Mouse (Mus musculus) liver, embryonic 13.5 days (tissue): ENCODE results near the gene Igfbp5. TPM values are rescaled to one million over a fixed set of nuclear protein-coding genes. Genes with fewer than 3 reads are reported as not detected.
A peak's percentile ranks its signal among the peaks of the same experiment; 100 is the strongest.

Experiments
- ATAC-seq: fragments of 200-750 bp; cut with Nextera tagmentation; 2 replicates; pipeline ENCODE4 v1.8.0; 2017; ENCODE audit warnings: low read depth, mild to moderate bottlenecking, moderate number of reproducible peaks, moderate library complexity
- DNase-seq: peaks from one replicate; pipeline ENCODE4 v3.0.0; 2022
- H3K27ac ChIP-seq: fragments of 300-500 bp; sonication (generic); 2 replicates; pipeline ENCODE4 v1.5.1; 2015; ENCODE audit warnings: moderate library complexity, mild to moderate bottlenecking, inconsistent platforms
- H3K27me3 ChIP-seq: fragments of 300-500 bp; sonication (generic); 2 replicates; pipeline ENCODE4 v1.6.1; 2015; ENCODE audit warnings: mild to moderate bottlenecking, inconsistent platforms
- H3K36me3 ChIP-seq: fragments of 300-500 bp; sonication (generic); 2 replicates; pipeline ENCODE4 v1.6.1; 2015; ENCODE audit warnings: mild to moderate bottlenecking, inconsistent platforms
- H3K4me1 ChIP-seq: fragments of 300-500 bp; sonication (generic); replicated peaks from 2 replicates; pipeline ENCODE4 v1.6.1; 2015; ENCODE audit warnings: inconsistent platforms
- H3K4me2 ChIP-seq: fragments of 300-500 bp; sonication (generic); 2 replicates; pipeline ENCODE4 v1.6.1; 2015; ENCODE audit warnings: inconsistent platforms, mild to moderate bottlenecking, moderate library complexity
- H3K4me3 ChIP-seq: fragments of 300-500 bp; sonication (generic); replicated peaks from 2 replicates; pipeline ENCODE4 v1.5.1; 2015; ENCODE audit warnings: mild to moderate bottlenecking, inconsistent platforms
- H3K9ac ChIP-seq: fragments of 300-500 bp; sonication (generic); 2 replicates; pipeline ENCODE4 v1.6.1; 2015; ENCODE audit warnings: mild to moderate bottlenecking, inconsistent platforms
- H3K9me3 ChIP-seq: fragments of 300-500 bp; sonication (generic); replicated peaks from 2 replicates; pipeline ENCODE4 v1.6.1; 2016; ENCODE audit warnings: inconsistent platforms
- WGBS: fragments of 180-500 bp; shearing (Covaris S2); methylation state at CpG from one replicate; pipeline ENCODE4 v1.1.7; 2015; ENCODE audit not compliant: insufficient replicate concordance; 5-methylcytosine and 5-hydroxymethylcytosine counted together
- polyA plus RNA-seq: library from polyadenylated mRNA; unstranded; fragments of >200 nt; fragmentation: Nextera tagmentation; extraction: Ambion mirVana; gene quantifications from 2 replicates; pipeline ENCODE4 v1.2.1, GENCODE M21; 2015

Igfbp5 gene
- polyA plus RNA-seq, 1 experiment from 2014 or later: 3.7 TPM

- DNase-seq: no peak
- no peak overlapping the region for H3K9ac ChIP-seq
- H3K27ac ChIP-seq: no peak overlapping the region
- H3K4me1 ChIP-seq: peaks cover 34% of the 10 kb centered on the region
- no peak overlapping the region for H3K4me3 ChIP-seq
- 4% methylated on average over 3 of the region's 3 CpGs for WGBS
- peaks cover 75% of the 10 kb centered on the region for H3K27me3 ChIP-seq
- no peaks in the 10 kb centered on the region for H3K9me3 ChIP-seq
- H3K4me2 ChIP-seq: no peak overlapping the region
- H3K36me3 ChIP-seq: no peaks in the 10 kb centered on the region
- no peak for ATAC-seq
These were observed 1.0 kb upstream of the Igfbp5 start for GRCm38 (mm10) chr1:72875708-72876107.

DNA sequence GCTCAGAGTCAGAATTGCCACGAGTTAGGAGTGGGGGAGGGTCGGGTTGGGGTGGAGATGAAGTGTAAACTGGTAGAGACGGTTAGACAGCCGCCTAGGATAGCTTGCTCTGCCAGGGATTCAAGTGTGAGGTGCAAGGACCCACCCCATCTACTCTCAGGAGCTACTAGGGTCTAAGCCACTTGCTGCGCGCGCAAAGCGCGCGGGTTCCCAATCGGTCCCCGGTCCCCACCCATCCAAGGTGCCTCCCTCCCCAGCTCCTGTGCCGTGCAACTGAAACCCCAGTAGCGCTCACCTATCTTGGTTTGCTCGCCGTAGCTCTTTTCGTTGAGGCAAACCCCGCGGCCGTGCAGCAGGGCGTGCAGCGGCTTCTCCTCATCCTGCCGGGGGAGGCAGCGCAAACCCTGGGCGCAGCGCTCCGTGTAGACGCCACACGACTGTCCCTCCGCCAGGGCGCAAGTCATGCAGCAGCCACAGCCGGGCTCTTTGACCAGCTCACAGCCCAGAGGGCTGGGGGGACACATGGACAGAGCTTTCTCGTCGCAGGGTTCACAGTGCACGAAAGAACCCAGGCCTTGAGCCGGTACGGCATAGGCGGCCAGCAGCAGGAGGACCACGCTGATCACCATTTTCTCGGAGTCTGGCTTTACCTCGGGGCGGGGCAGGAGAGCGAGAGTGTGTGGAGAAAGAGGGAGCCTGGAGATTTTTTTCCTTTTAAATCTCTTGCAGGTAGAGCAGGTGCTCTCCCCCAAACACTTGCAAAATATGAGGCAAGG, 985 bp downstream of the Igfbp5 start:
- DNase-seq (no peak), ATAC-seq (no peak)
- H3K27ac ChIP-seq: no peak overlapping the region
- WGBS: under 1% methylated on average over 43 of the region's 43 CpGs
- peaks cover 88% of the 10 kb centered on the region for H3K27me3 ChIP-seq
- peak overlapping the region; percentile 39 for H3K4me3 ChIP-seq
- H3K36me3 ChIP-seq: no peaks in the 10 kb centered on the region
- H3K9me3 ChIP-seq: no peaks in the 10 kb centered on the region
- H3K9ac ChIP-seq: peak overlapping the region; percentile 37; the same call in 1 of the 2 replicates
- H3K4me2 ChIP-seq: peak overlapping the region; percentile 41
- peaks cover 45% of the 10 kb centered on the region for H3K4me1 ChIP-seq

GRCm38 (mm10) chr1:72873078-72873477, 1.6 kb downstream of the Igfbp5 start:
- WGBS: under 1% methylated on average over 16 of the region's 16 CpGs
- ATAC-seq (no peak), DNase-seq (no peak)
- H3K4me3 ChIP-seq: 0 out of 2 replicates have a peak overlapping the region, but pooled peaks have one; percentile 39
- peak overlapping the region; percentile 41 for H3K4me2 ChIP-seq
- no peak overlapping the region for H3K9ac ChIP-seq
- peaks cover 45% of the 10 kb centered on the region for H3K4me1 ChIP-seq
- no peak overlapping the region for H3K27ac ChIP-seq
- no peaks in the 10 kb centered on the region for H3K9me3 ChIP-seq
- H3K27me3 ChIP-seq: peaks cover 90% of the 10 kb centered on the region
- no peaks in the 10 kb centered on the region for H3K36me3 ChIP-seq

GRCm38 (mm10) chr1:72872521-72872920, 2.2 kb downstream of the Igfbp5 start:
- DNase-seq (no peak), ATAC-seq (no peak)
- Histone ChIP-seq H3K9ac (no peak overlapping the region), H3K27ac (no peak overlapping the region), H3K4me3 (no peak overlapping the region), H3K4me2 (peak overlapping the region; percentile 41; the same call in 1 of the 2 replicates), H3K4me1 (peaks cover 45% of the 10 kb centered on the region), H3K27me3 (peaks cover 87% of the 10 kb centered on the region), H3K36me3 (no peaks in the 10 kb centered on the region), H3K9me3 (no peaks in the 10 kb centered on the region)
- WGBS: 2% methylated on average over 8 of the region's 8 CpGs

- DNase-seq (no peak), ATAC-seq (no peak)
- H3K27me3 ChIP-seq: peaks cover 81% of the 10 kb centered on the region
- no peaks in the 10 kb centered on the region for H3K36me3 ChIP-seq
- H3K9ac ChIP-seq: no peak overlapping the region
- no peaks in the 10 kb centered on the region for H3K9me3 ChIP-seq
- peak overlapping the region; percentile 36 for H3K4me3 ChIP-seq
- H3K27ac ChIP-seq: no peak overlapping the region
- peaks cover 45% of the 10 kb centered on the region for H3K4me1 ChIP-seq
- peak overlapping the region; percentile 65 for H3K4me2 ChIP-seq
- under 1% methylated on average over 34 of the region's 34 CpGs for WGBS
These were observed 2.8 kb downstream of the Igfbp5 start for GRCm38 (mm10) chr1:72871697-72872411.

DNA sequence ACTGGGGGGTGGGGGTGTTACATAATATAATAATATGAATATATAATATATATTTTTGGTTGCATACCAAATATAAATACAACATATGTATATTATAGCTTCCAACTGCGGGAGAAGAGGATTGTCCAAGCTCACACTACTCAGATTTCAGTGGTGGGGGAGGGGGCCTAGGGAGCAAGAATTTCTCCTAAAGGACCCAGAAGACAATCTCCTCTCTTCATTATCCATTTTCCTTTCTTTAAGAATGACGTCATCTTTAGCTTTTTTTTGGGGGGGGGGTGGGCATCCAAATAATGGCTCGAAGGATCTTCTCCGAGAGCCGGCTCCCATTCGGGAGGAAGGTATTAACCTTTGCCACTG, 3.4 kb downstream of the Igfbp5 start:
- H3K4me1 ChIP-seq: peaks cover 45% of the 10 kb centered on the region
- 2% methylated on average over 6 of the region's 6 CpGs for WGBS
- no peak overlapping the region for H3K9ac ChIP-seq
- H3K27ac ChIP-seq: no peak overlapping the region
- H3K4me2 ChIP-seq: peak overlapping the region; percentile 65
- H3K27me3 ChIP-seq: peaks cover 75% of the 10 kb centered on the region
- ATAC-seq (no peak), DNase-seq (no peak)
- H3K9me3 ChIP-seq: no peaks in the 10 kb centered on the region
- H3K4me3 ChIP-seq: peak overlapping the region; percentile 46
- H3K36me3 ChIP-seq: no peaks in the 10 kb centered on the region

DNA sequence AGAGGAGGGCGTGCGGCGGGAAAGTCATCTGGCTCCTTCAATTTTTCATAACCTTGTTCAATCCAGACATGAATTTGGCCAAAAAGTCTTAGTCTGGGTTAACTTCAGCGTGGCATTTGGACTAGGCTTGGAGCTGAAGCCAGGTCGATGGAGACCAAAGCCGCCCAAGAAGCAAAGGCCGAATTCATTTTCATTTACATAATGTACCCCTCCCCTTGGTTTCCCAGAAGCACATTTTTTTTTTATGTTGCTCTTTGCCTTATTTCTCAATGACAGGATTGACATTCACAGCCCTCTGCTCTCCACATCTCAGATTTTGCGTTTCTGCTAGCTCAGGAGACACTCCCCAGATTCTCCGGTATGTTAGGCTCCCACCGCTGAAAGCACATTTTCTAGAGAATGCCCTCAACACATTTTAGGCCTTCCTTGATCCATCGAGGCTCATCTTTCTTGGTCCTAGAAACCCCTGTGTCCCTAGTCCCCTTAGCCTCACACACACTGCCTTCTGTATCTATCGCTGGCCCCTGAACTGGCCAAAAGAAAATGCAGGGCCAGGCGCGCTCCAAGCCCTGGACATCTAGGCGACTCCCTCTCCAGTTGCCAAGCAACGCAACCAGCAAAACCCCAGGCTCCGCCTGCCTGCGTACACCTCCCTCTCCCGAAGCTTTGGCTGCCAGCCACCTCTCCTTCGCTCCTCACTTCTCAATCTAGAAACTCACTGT, 3.9 kb downstream of the Igfbp5 start:
- Histone ChIP-seq H3K27me3 (peaks cover 70% of the 10 kb centered on the region), H3K4me2 (peak overlapping the region; percentile 65), H3K4me3 (peak overlapping the region; percentile 46), H3K36me3 (no peaks in the 10 kb centered on the region), H3K27ac (no peak overlapping the region), H3K4me1 (peaks cover 45% of the 10 kb centered on the region), H3K9me3 (no peaks in the 10 kb centered on the region), H3K9ac (no peak overlapping the region)
- WGBS: 2% methylated on average over 20 of the region's 20 CpGs
- ATAC-seq (peak; percentile 49), DNase-seq (peak; percentile 15)

- Histone ChIP-seq H3K36me3 (no peaks in the 10 kb centered on the region), H3K27ac (no peak overlapping the region), H3K4me1 (peaks cover 45% of the 10 kb centered on the region), H3K4me2 (peak overlapping the region; percentile 65), H3K27me3 (peaks cover 62% of the 10 kb centered on the region), H3K9ac (no peak overlapping the region), H3K9me3 (no peaks in the 10 kb centered on the region), H3K4me3 (peak overlapping the region; percentile 46)
- WGBS: 7% methylated on average over 22 of the region's 22 CpGs
- DNase-seq: peak; percentile 27
- peak; percentile 32; the same call in 1 of the 2 replicates for ATAC-seq
These were observed 4.7 kb downstream of the Igfbp5 start for GRCm38 (mm10) chr1:72869681-72870614.

- H3K4me1 ChIP-seq: peaks cover 41% of the 10 kb centered on the region
- H3K36me3 ChIP-seq: no peaks in the 10 kb centered on the region
- no peak for ATAC-seq
- no peak for DNase-seq
- H3K27ac ChIP-seq: no peak overlapping the region
- H3K9ac ChIP-seq: no peak overlapping the region
- H3K9me3 ChIP-seq: no peaks in the 10 kb centered on the region
- peaks cover 55% of the 10 kb centered on the region for H3K27me3 ChIP-seq
- H3K4me2 ChIP-seq: no peak overlapping the region
- H3K4me3 ChIP-seq: no peak overlapping the region
These were observed 5.4 kb downstream of the Igfbp5 start for GRCm38 (mm10) chr1:72869275-72869674.

DNA sequence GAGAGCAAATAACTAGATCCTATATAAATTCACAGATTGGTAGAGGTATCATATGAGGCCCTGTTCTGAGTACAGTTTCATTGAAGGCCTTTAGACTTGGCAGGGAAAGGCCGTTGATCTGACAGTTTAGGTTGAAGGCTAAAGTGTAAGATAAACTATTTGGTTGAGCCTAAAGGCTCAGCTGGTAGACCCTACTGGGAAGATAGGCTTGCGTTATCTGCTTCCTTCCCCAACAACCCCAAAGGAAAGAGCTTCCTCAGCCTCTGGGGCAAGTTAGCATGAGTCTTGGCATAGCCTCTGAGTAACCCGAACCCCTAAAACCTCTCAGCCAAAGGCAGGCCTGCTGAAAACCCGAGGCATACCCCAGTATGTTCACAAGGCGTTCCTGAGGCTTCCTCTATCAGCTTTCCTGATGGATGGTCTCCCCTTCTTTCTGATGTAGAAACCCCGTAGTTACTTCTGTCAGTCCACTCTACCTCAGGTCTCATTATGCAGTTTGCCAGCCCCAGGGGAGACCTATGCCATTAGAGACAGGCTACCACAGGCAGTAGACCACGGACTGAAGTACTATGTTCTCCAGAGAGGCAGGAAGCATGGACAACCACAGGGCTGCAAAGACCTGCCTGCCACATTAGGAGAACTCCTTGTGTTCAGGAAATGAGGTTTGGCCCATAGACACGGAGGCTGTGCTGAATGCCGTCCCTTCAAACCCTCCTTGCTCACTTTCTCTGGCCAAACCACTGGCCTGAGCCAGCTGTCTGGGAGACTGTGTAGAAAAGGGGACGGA, 6.1 kb downstream of the Igfbp5 start:
- Histone ChIP-seq H3K36me3 (no peaks in the 10 kb centered on the region), H3K27me3 (peaks cover 48% of the 10 kb centered on the region), H3K9me3 (no peaks in the 10 kb centered on the region), H3K4me2 (no peak overlapping the region), H3K4me1 (peaks cover 35% of the 10 kb centered on the region), H3K27ac (no peak overlapping the region), H3K9ac (no peak overlapping the region), H3K4me3 (no peak overlapping the region)
- WGBS: 31% methylated on average over 10 of the region's 10 CpGs
- DNase-seq (no peak), ATAC-seq (no peak)
